Mouse (Mus musculus) stomach, embryonic 14.5 days (tissue): Measurements from ENCODE around the gene Irf9. TPM values are rescaled to one million over a fixed set of nuclear protein-coding genes. Genes with fewer than 3 reads are reported as not detected.
A peak's percentile ranks its signal among the peaks of the same experiment; 100 is the strongest.

Experiments used
- ATAC-seq: fragments of 200-750 bp; cut with Nextera tagmentation; 2 replicates; pipeline ENCODE4 v1.8.0; 2017; ENCODE audit warnings: low read depth, moderate TSS enrichment; ENCODE audit not compliant: insufficient number of reproducible peaks, insufficient read depth, low FRiP score
- H3K27ac ChIP-seq: fragments of 300-500 bp; sonication (generic); 2 replicates; pipeline ENCODE4 v1.5.1; 2014; ENCODE audit warnings: mild to moderate bottlenecking, low read length, moderate library complexity, mixed read lengths
- H3K27me3 ChIP-seq: fragments of 300-500 bp; sonication (generic); 2 replicates; pipeline ENCODE4 v1.6.1; 2014; ENCODE audit warnings: low read length, control low read depth, mixed read lengths; ENCODE audit not compliant: control insufficient read depth, insufficient read depth
- H3K36me3 ChIP-seq: fragments of 300-500 bp; sonication (generic); 2 replicates; pipeline ENCODE4 v1.6.1; 2014; ENCODE audit warnings: mild to moderate bottlenecking, control low read depth, low read length, moderate library complexity, mixed read lengths; ENCODE audit not compliant: control insufficient read depth, insufficient read depth
- H3K4me1 ChIP-seq: fragments of 300-500 bp; sonication (generic); 2 replicates; pipeline ENCODE4 v1.6.1; 2014; ENCODE audit warnings: low read length, control low read depth, mixed read lengths; ENCODE audit not compliant: control insufficient read depth, insufficient read depth
- H3K4me2 ChIP-seq: fragments of 300-500 bp; sonication (generic); replicated peaks from 2 replicates; pipeline ENCODE4 v1.6.1; 2014; ENCODE audit warnings: low read depth, low read length, control low read depth
- H3K4me3 ChIP-seq: fragments of 300-500 bp; sonication (generic); 2 replicates; pipeline ENCODE4 v1.5.1; 2014; ENCODE audit warnings: low read depth, low read length, control low read depth
- H3K9ac ChIP-seq: fragments of 300-500 bp; sonication (generic); replicated peaks from 2 replicates; pipeline ENCODE4 v1.6.1; 2014; ENCODE audit warnings: low read depth, mild to moderate bottlenecking, control low read depth, low read length, moderate library complexity, mixed read lengths
- H3K9me3 ChIP-seq: fragments of 300-500 bp; sonication (generic); 2 replicates; pipeline ENCODE4 v1.6.1; 2016; ENCODE audit warnings: low read depth, low read length, control low read depth; ENCODE audit not compliant: control insufficient read depth
- WGBS: fragments of 180-500 bp; shearing (Covaris S2); extraction: QIAGEN DNeasy Blood & Tissue Kit; methylation state at CpG from one replicate; pipeline ENCODE4 v1.1.7; 2014; 5-methylcytosine and 5-hydroxymethylcytosine counted together
- polyA plus RNA-seq: library from polyadenylated mRNA; unstranded; fragments of >200 nt; fragmentation: Nextera tagmentation; extraction: Ambion mirVana; gene quantifications from 2 replicates; pipeline ENCODE4 v1.2.1, GENCODE M21; 2014

Irf9 gene
- polyA plus RNA-seq, 1 experiment from 2014 or later: 7.4 TPM

DNA sequence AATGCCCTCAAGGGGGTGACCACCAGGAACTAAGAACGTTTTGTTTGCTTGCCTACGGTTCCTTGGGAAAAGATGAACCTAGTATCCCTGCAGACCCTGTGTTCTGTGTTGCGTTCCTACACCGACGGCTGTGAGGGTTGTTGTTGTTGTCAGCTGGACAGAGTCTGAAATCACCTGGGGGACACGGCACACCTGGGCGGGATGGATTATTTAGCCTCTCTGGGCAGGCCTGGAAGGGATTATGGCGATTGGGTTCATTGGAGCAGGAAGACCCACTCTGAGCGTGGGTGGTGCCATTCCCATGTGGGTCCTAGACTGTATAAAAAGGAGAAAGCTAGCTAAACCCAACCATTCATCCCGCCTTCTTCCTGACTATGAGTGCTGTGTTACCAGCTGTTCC lies 41.5 kb upstream of the Irf9 start:
- peaks cover 30% of the 10 kb centered on the region for H3K36me3 ChIP-seq
- no peak overlapping the region for H3K27ac ChIP-seq
- 76% methylated on average over 10 of the region's 10 CpGs for WGBS
- H3K4me2 ChIP-seq: 0 out of 2 replicates have a peak overlapping the region, but pooled peaks have one; percentile 78
- H3K4me1 ChIP-seq: peaks cover 18% of the 10 kb centered on the region
- H3K9ac ChIP-seq: no peak overlapping the region
- no peaks in the 10 kb centered on the region for H3K9me3 ChIP-seq
- no peak overlapping the region for H3K4me3 ChIP-seq
- no peak for ATAC-seq
- H3K27me3 ChIP-seq: no peaks in the 10 kb centered on the region

DNA sequence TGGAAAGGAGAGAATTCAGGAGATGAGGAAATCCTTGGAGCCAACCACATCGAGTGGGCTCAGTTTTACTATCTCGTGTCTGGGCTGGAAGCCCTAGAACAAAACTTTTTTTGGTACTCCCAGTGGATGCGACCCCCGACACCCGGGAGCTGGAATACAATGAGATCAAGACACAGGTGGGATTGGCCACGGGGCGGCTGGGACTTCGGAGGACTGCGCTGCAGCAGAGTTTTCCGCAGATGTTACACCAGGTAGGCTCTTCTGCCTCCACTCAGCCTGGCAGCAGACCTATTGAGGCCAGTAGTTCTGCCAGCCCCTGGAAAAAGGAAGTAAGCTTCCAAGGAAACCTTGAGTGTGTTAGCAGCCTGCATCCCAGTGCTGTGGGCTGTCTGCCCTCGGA lies 40.1 kb upstream of the Irf9 start:
- Histone ChIP-seq H3K36me3 (peaks cover 42% of the 10 kb centered on the region), H3K4me2 (no peak overlapping the region), H3K9ac (no peak overlapping the region), H3K27ac (no peak overlapping the region), H3K4me1 (peaks cover 18% of the 10 kb centered on the region), H3K27me3 (no peaks in the 10 kb centered on the region), H3K9me3 (no peaks in the 10 kb centered on the region), H3K4me3 (no peak overlapping the region)
- WGBS: 89% methylated on average over 11 of the region's 11 CpGs
- ATAC-seq: no peak

- ATAC-seq: no peak
- no peak overlapping the region for H3K4me3 ChIP-seq
- no peak overlapping the region for H3K27ac ChIP-seq
- peaks cover 49% of the 10 kb centered on the region for H3K36me3 ChIP-seq
- H3K4me2 ChIP-seq: no peak overlapping the region
- no peaks in the 10 kb centered on the region for H3K9me3 ChIP-seq
- peaks cover 12% of the 10 kb centered on the region; the same call in 1 of the 2 replicates for H3K4me1 ChIP-seq
- WGBS: 76% methylated on average over 3 of the region's 3 CpGs
- no peak overlapping the region for H3K9ac ChIP-seq
- H3K27me3 ChIP-seq: no peaks in the 10 kb centered on the region
Observed at GRCm38 (mm10) chr14:55565748-55566147, 37.6 kb upstream of the Irf9 start.

DNA sequence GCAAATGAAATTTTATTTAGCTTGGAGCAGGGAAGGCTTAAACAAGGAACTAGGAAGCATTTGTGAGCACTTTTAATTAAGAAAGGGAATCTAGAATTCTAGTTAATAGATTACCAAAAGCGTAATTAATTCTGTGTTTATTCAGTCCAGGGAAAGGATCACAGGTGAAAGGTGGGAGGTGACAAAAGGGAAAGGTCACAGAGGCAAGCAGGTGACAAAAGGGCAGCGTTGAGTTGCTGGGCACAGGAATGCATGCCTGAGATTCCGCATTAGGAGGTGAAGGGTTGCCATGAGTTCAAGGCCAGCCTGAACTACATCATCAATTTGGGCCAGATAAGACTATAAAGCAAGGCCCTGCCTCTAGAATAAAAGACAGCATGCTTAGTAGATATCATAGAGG lies 35.9 kb upstream of the Irf9 start:
- no peak for ATAC-seq
- no peak overlapping the region for H3K9ac ChIP-seq
- H3K9me3 ChIP-seq: no peaks in the 10 kb centered on the region
- no peak overlapping the region for H3K27ac ChIP-seq
- H3K36me3 ChIP-seq: peaks cover 49% of the 10 kb centered on the region
- no peaks in the 10 kb centered on the region for H3K27me3 ChIP-seq
- H3K4me3 ChIP-seq: no peak overlapping the region
- no peaks in the 10 kb centered on the region for H3K4me1 ChIP-seq
- no peak overlapping the region for H3K4me2 ChIP-seq
- 77% methylated on average over 3 of the region's 3 CpGs for WGBS

DNA sequence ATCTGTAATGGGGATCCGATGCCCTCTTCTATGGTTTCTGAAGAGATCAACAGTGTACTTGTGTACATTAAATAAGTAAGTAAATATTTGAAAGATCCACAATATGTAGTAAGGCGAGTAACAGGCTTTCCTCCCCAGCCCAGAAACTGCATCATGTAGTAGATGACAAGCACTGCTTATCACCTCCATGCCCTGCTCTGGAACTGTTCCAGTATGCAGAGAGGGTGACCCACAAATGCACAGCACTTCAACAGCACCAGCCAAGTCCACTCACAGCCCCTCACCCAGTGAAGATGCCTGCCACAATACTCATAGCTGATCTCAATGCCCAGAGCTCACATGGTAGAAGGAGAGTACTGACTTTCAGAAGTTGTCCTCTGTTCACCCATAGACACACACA lies 32.8 kb upstream of the Irf9 start:
- no peaks in the 10 kb centered on the region; the same call in 1 of the 2 replicates for H3K4me1 ChIP-seq
- no peaks in the 10 kb centered on the region for H3K9me3 ChIP-seq
- no peak overlapping the region for H3K4me3 ChIP-seq
- 72% methylated on average over 2 of the region's 2 CpGs for WGBS
- no peak for ATAC-seq
- H3K9ac ChIP-seq: no peak overlapping the region
- H3K4me2 ChIP-seq: no peak overlapping the region
- H3K27me3 ChIP-seq: no peaks in the 10 kb centered on the region
- peaks cover 31% of the 10 kb centered on the region for H3K36me3 ChIP-seq
- no peak overlapping the region for H3K27ac ChIP-seq

DNA sequence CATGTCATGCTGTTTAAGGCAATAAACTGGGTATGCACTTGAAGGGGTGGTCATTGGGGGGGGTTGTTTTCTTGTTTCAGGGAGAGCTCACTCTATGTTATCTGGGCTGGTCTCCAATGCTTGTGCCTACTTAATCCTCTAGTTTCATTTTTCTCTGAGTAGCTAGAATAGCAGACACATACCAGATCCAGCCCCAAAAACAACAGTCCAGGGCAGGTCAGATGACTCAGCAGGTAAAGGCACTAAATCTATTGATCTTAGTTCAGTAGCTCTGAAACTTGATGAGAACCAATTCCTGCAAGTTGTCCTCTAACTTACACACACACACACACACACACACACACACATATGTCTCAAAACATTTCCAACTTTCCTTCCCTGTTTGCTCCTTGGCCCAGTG lies 31.6 kb upstream of the Irf9 start:
- Histone ChIP-seq H3K4me1 (no peaks in the 10 kb centered on the region; the same call in 1 of the 2 replicates), H3K9me3 (no peaks in the 10 kb centered on the region), H3K27ac (no peak overlapping the region), H3K9ac (no peak overlapping the region), H3K27me3 (no peaks in the 10 kb centered on the region), H3K4me3 (no peak overlapping the region), H3K4me2 (no peak overlapping the region), H3K36me3 (peaks cover 20% of the 10 kb centered on the region)
- no peak for ATAC-seq

DNA sequence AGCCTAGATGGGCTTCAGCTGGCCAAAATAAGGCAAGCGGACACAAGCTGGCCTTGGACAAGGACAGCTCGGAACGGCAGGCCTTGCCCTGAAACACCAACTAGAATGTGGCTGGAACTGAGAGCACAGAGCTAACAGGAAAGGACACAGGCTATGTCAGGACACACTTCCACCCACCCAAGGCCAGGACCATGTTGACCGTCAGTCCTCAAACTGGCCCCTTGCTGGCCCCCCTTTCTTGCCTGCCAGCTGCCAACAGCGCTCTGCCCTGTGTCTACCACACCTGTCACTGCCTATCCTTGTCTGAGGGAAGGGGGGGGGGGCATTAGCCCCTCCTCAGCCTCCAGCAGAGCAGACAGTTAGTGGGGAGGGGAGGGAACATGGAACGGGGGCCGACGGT lies 28.1 kb upstream of the Irf9 start, which contains the start of gene Fitm1:
Gene Fitm1 (plus strand): TSS at position 316 of the 400 bp plus-strand sequence.
- ATAC-seq: no peak
- Histone ChIP-seq H3K9ac (no peak within 1 kb of the TSS), H3K27me3 (no peaks in the 10 kb centered on the region), H3K27ac (no peak within 1 kb of the TSS), H3K36me3 (no peaks in the 10 kb centered on the region; the same call in 1 of the 2 replicates), H3K4me3 (no peak within 1 kb of the TSS), H3K4me2 (no peak within 1 kb of the TSS), H3K9me3 (no peaks in the 10 kb centered on the region), H3K4me1 (peaks cover 4% of the 10 kb centered on the region; the same call in 1 of the 2 replicates)
- 71% methylated on average over 8 of the region's 8 CpGs for WGBS

- ATAC-seq: no peak
- Histone ChIP-seq H3K27me3 (no peaks in the 10 kb centered on the region), H3K4me2 (no peak overlapping the region), H3K27ac (no peak overlapping the region), H3K36me3 (peaks cover 2% of the 10 kb centered on the region), H3K9ac (no peak overlapping the region), H3K9me3 (no peaks in the 10 kb centered on the region), H3K4me1 (peaks cover 4% of the 10 kb centered on the region; the same call in 1 of the 2 replicates), H3K4me3 (no peak overlapping the region)
- WGBS: 67% methylated on average over 13 of the region's 13 CpGs
Observed at GRCm38 (mm10) chr14:55575711-55576110, 27.7 kb upstream of the Irf9 start.

GRCm38 (mm10) chr14:55576376-55576775 lies 27.0 kb upstream of the Irf9 start:
- no peak for ATAC-seq
- no peak overlapping the region for H3K9ac ChIP-seq
- H3K4me1 ChIP-seq: peaks cover 4% of the 10 kb centered on the region; the same call in 1 of the 2 replicates
- peaks cover 6% of the 10 kb centered on the region; the same call in 1 of the 2 replicates for H3K36me3 ChIP-seq
- no peaks in the 10 kb centered on the region for H3K9me3 ChIP-seq
- WGBS: 78% methylated on average over 15 of the region's 16 CpGs
- H3K27me3 ChIP-seq: no peaks in the 10 kb centered on the region
- no peak overlapping the region for H3K4me3 ChIP-seq
- H3K4me2 ChIP-seq: no peak overlapping the region
- H3K27ac ChIP-seq: no peak overlapping the region
